Mouse (Mus musculus) erythroid progenitor cell, adult 5-6 weeks (primary cell): ENCODE data around the gene Wipi2. TPM values are rescaled to one million over a fixed set of nuclear protein-coding genes. Genes with fewer than 3 reads are reported as not detected.
A peak's percentile ranks its signal among the peaks of the same experiment; 100 is the strongest.

Experiments used
- ATAC-seq: replicated peaks from 2 replicates; pipeline ENCODE4 v1.8.0; 2016; ENCODE audit warnings: moderate number of reproducible peaks, mild to moderate bottlenecking, moderate TSS enrichment, inconsistent platforms; ENCODE audit not compliant: poor library complexity, low FRiP score, severe bottlenecking
- total RNA-seq, 2 experiments: library from RNA; stranded (forward) in 1 of 2; stranded (reverse) in 1 of 2; fragments of 150-400 nt in 1 of 2; fragments of 186-747, 209-891 nt in 1 of 2; gene quantifications; 2 replicates each; pipeline versions ENCODE4 v1.2.3 to v1.2.4; 2015 to 2017; ENCODE audit warnings: low replicate concordance in 2 of 2

The Wipi2 gene
- total RNA-seq, 2 experiments from 2014 or later, result 54.5 to 67.9 TPM

GRCm38 (mm10) chr5:142628726-142629662, 1.5 kb downstream of the Wipi2 start:
- peak; percentile 97 for ATAC-seq

GRCm38 (mm10) chr5:142629663-142630025, 2.1 kb downstream of the Wipi2 start:
- ATAC-seq, result peak; percentile 5; the same call in 1 of the 2 replicates

- ATAC-seq, result 0 out of 2 replicates have a peak, but pooled peaks have one; percentile 21
Observed at GRCm38 (mm10) chr5:142630224-142630623, 2.7 kb downstream of the Wipi2 start.

GRCm38 (mm10) chr5:142637823-142638222, 10.3 kb downstream of the Wipi2 start:
- ATAC-seq, result peak; percentile 94

GRCm38 (mm10) chr5:142640088-142640487, 12.6 kb downstream of the Wipi2 start:
- ATAC-seq, result no peak

- ATAC-seq, result no peak
Observed at GRCm38 (mm10) chr5:142641331-142642051, 14.0 kb downstream of the Wipi2 start.

GRCm38 (mm10) chr5:142648162-142648561, 20.7 kb downstream of the Wipi2 start:
- ATAC-seq, result no peak

GRCm38 (mm10) chr5:142649460-142650050, 22.1 kb downstream of the Wipi2 start:
- ATAC-seq, result 0 out of 2 replicates have a peak, but pooled peaks have one; percentile 4

GRCm38 (mm10) chr5:142650390-142650789, 22.9 kb downstream of the Wipi2 start:
- peak; percentile 20 for ATAC-seq

GRCm38 (mm10) chr5:142650794-142651497, 23.4 kb downstream of the Wipi2 start:
- ATAC-seq, result peak; percentile 87

- ATAC-seq, result no peak
Observed at GRCm38 (mm10) chr5:142652266-142652665, 24.8 kb downstream of the Wipi2 start.

GRCm38 (mm10) chr5:142660656-142661434, 33.3 kb downstream of the Wipi2 start:
- ATAC-seq, result no peak

GRCm38 (mm10) chr5:142667921-142668320, 40.4 kb downstream of the Wipi2 start:
- ATAC-seq, result no peak

GRCm38 (mm10) chr5:142668556-142669263, 41.2 kb downstream of the Wipi2 start:
- no peak for ATAC-seq

GRCm38 (mm10) chr5:142669726-142670125, 42.2 kb downstream of the Wipi2 start:
- no peak for ATAC-seq

GRCm38 (mm10) chr5:142673082-142673481, 45.6 kb downstream of the Wipi2 start:
- ATAC-seq, result no peak

- ATAC-seq, result peak; percentile 37; the same call in 1 of the 2 replicates
Observed at GRCm38 (mm10) chr5:142678141-142678571, 50.7 kb downstream of the Wipi2 start.

- ATAC-seq, result no peak
Observed at GRCm38 (mm10) chr5:142679065-142679464, 51.6 kb downstream of the Wipi2 start.
